Mouse (Mus musculus) c-Kit-positive CD71-positive TER-119-positive erythroid progenitor cells, embryonic 14.5 days (primary cell): Measurements from ENCODE around the gene Rnf19b.
A peak's percentile ranks its signal among the peaks of the same experiment; 100 is the strongest.

Experiments used
- DNase-seq: peaks from one replicate; pipeline ENCODE4 v3.0.0-alpha.2; 2013; ENCODE audit warnings: low spot score

Gene Rnf19b

GRCm38 (mm10) chr4:129058207-129059092 is at the start of gene Rnf19b:
TSS of gene Rnf19b (plus strand) at chr4:129058271.
- DNase-seq = peak; percentile 40

DNA sequence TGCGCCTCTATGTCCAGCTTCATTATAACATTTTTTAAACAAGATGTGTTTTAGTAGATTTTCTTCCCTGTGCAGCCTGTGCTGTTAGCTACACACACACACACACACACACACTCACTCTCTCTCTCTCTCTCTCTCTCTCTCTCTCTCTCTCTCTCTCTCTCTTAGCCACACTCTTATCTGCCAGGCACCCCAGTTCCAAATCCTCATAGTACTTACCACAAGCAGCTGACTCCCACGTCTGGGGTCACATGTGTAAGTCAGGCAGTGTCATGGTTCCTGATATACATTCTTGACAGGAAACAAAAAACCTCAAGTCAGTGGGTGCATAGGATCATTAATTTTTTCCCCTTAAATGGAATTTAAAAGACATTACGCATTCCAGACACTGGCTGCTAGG is 49.4 kb upstream of the Rnf19b start:
- no peak for DNase-seq

DNA sequence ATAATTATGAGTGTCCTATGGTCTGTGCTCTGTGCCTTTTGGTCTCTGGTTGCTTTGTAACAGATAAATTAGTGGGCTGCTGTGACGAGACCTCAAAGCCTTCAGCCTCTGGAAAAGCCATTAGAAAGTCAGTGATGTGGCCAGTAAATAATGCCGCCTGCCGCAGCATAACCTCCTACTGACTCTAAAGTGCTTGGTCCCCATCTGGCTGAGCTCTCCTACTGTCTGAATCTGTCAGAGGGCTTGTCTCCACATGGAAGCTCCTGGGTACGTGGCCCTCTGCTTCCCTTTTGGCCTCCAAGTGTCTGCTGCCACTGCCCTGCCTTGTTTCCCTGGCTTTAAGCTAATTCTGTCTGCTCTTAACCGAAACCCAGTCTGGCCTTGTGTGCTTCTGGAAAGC is 48.5 kb upstream of the Rnf19b start:
- no peak for DNase-seq

GRCm38 (mm10) chr4:129011604-129012121 is 46.4 kb upstream of the Rnf19b start:
- no peak for DNase-seq

DNA sequence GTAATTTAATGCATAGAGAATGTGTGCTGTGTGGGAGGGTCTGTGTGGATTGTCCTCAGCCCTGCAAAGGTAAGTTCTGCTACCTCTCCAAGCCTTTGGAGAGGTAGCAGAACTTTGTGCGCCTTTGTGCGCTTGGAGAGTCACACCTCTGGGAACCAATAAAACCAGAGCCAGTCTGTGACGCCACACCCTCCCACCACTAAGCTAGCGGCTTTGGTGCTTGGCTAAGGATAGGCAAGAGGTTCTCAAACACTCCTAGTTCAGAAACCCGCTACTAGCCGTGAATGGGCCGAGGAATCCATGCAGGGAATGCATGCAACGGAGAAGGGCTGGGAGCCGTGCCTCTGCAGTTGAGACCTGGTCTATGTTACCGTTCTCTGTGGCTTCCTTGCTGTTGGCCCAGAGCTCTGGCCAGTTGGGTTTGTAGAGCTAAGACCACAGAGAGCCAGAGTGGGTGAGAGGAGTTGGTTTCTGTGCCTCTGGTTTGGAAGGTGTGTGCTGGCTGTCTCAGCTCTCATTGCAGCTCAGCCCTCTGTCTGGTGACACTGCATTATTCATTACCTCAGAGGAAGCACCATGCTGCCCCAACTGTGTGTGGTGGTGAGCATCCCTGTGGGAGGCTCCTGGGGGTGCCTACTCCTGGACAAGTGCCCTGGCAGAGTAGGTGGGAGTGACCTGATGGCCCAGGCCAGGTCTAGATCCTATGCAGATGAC is 44.8 kb upstream of the Rnf19b start:
- no peak for DNase-seq

GRCm38 (mm10) chr4:129016329-129016728 is 41.7 kb upstream of the Rnf19b start:
- DNase-seq = no peak

DNA sequence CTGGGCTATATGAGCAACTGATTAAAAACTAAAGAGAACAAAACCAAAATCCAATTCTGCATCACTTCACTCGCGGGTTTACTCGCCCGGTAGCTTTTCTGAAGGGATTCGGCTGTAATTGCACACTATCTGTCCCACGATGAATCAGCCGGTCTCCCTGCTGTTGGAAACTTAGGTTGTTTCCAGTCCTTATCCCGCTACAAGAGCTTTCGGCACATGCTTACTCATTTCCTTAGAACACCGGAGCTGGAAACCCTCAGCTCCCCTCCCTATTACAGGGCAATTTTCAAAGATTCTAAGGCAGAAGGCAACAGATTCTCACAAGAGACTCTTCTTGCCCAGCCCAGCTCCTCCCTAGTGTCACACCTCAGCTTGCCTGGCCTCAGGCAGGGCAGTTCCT is 40.9 kb upstream of the Rnf19b start:
- DNase-seq = no peak

GRCm38 (mm10) chr4:129018788-129019435 is 39.2 kb upstream of the Rnf19b start:
- DNase-seq = no peak

- no peak for DNase-seq
Observed at GRCm38 (mm10) chr4:129019788-129020187, 38.3 kb upstream of the Rnf19b start.

DNA sequence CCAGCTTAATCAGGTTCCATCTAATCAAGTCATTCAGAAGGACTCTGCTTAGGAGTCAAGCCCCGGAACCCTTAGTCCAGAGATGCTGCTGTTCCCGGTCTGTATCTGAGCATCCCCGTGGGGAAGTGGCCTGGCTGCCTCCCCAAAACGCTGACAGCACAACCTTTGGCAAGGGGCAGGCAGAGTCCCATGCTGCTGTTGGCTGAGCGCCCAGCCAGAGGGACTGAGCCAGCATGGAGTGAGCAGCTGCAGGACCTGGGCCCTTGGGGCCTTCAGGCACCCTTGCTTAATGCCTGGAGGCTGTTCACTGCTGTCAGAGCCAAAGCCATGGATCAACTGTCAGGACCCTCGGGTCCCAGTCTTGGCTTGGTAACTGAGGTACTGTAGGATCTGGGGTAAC is 37.6 kb upstream of the Rnf19b start:
- DNase-seq = no peak

DNA sequence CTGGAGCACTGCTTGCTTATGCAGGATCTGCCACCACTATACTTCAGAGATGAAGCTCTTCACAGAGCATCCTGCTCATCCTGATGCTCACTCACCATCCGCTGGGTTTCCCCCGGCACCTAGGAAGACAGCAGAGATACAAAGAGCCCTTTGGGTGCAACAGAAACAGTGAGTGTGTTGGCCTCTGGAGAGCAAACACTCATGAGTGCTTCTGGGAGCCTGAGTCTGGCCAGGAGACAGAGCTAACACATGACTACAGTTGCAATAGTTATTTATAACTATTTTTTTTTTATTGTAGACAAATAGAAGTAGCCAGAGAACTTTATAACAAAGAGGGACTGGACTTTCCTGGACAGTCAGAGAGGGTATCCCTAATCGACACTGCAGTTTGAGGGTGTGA is 36.6 kb upstream of the Rnf19b start:
- no peak for DNase-seq

GRCm38 (mm10) chr4:129021886-129022285 is 36.2 kb upstream of the Rnf19b start:
- DNase-seq = no peak

GRCm38 (mm10) chr4:129023884-129024283 is 34.2 kb upstream of the Rnf19b start:
- DNase-seq = no peak

GRCm38 (mm10) chr4:129024775-129025174 is 33.3 kb upstream of the Rnf19b start:
- no peak for DNase-seq

- no peak for DNase-seq
Observed at GRCm38 (mm10) chr4:129025707-129026106, 32.4 kb upstream of the Rnf19b start.

DNA sequence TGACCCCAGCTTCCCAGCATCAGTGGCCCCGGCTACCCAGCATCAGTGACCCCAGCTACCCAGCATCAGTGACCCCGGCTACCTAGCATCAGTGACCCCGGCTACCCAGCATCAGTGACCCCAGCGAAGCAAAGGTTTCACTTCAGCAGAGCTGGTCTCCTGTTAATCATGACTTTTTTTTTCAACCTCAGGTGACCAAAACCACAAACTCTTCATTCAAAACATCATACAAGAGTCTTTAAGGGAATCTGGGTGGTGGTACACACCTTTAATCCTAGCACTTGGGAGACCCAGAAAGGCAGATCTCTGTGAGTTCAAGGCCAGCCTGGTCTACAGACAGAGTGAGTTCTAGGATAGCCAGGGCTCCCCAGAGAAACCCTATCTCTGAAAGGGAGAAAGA is 27.3 kb upstream of the Rnf19b start:
- no peak for DNase-seq

- no peak for DNase-seq
Observed at GRCm38 (mm10) chr4:129031408-129031965, 26.6 kb upstream of the Rnf19b start.

- DNase-seq = no peak
Observed at GRCm38 (mm10) chr4:129032133-129032962, 25.7 kb upstream of the Rnf19b start.

GRCm38 (mm10) chr4:129032963-129033951 is 24.8 kb upstream of the Rnf19b start:
- peak; percentile 51 for DNase-seq

GRCm38 (mm10) chr4:129034224-129034623 is 23.8 kb upstream of the Rnf19b start:
- DNase-seq = no peak
